Comparison of ENCODE assay signal across 23 mouse cellular contexts in genomic region chr2:145838675-145839074, GRCm38 (mm10).
DNase-seq lines count a peak whose midpoint lies in the region; ATAC-seq lines count a peak whose summit lies in the region.
"Had no signal": no experiment of that assay in that cellular context is flagged by ENCODE, and none has a peak within 500 bp of the region (broad histone marks: within the 10 kb centered on the region; RNA-seq: fewer than 3 reads in every experiment).

No protein-coding gene starts in this region.

- ATAC-seq in activated CD4-positive, CD25-positive, alpha-beta regulatory T cell, adult 4 months: peak; percentile 78
- ATAC-seq: forebrain, embryonic 15.5 days; hindbrain, postnatal 0 days; intestine, embryonic 15.5 days; Patski had no signal

- peak; percentile 31 for DNase-seq in thymus, postnatal 0 days (ENCODE audit: low spot score)
- DNase-seq in thymus, adult 18-20 months: no peak
- peak; percentile 48 for DNase-seq in naive thymus-derived CD4-positive, alpha-beta T cell, adult 2 months (ENCODE audit: low read depth)
- DNase-seq in testis, postnatal 14 days (ENCODE audit: low spot score): no peak
- DNase-seq in layer of hippocampus, postnatal 36 days: no peak
- DNase-seq: adrenal gland, adult 2 months; adrenal gland, postnatal 14 days; B cell, adult 2 months; cerebellum, adult 11 months; cerebellum, adult 2 months; cerebellum, adult 9-11 months; cerebellum, postnatal 25 days; embryo, embryonic 11 days; gastrocnemius, postnatal 10 days; gastrocnemius, postnatal 36 days; heart, adult 2 months; heart, postnatal 14 days; heart, postnatal 4 days had no signal

Comparison
In these comparisons a context has a peak if more than half of its experiments do, and no peak if none do; other contexts are left out.
1. DNase-seq: peak in thymus, postnatal 0 days (single experiment) and naive thymus-derived CD4-positive, alpha-beta T cell, adult 2 months (single experiment); none in thymus, adult 18-20 months (0 of 2), testis, postnatal 14 days (single experiment) and layer of hippocampus, postnatal 36 days (0 of 2).